Mouse (Mus musculus): ENCODE measurements around the gene Tfap4. TPM values are rescaled to one million over a fixed set of nuclear protein-coding genes. Genes with fewer than 3 reads are reported as not detected.
A peak's percentile ranks its signal among the peaks of the same experiment; 100 is the strongest.
"Not testable (repeated sequence)": the region's sequence is repeated elsewhere in the genome, so short reads cannot be mapped to it uniquely, and the experiment has no call there.

Gene Tfap4
- total RNA-seq, 2 experiments from 2014 or later = 3.2 to 4.5 TPM

DNA sequence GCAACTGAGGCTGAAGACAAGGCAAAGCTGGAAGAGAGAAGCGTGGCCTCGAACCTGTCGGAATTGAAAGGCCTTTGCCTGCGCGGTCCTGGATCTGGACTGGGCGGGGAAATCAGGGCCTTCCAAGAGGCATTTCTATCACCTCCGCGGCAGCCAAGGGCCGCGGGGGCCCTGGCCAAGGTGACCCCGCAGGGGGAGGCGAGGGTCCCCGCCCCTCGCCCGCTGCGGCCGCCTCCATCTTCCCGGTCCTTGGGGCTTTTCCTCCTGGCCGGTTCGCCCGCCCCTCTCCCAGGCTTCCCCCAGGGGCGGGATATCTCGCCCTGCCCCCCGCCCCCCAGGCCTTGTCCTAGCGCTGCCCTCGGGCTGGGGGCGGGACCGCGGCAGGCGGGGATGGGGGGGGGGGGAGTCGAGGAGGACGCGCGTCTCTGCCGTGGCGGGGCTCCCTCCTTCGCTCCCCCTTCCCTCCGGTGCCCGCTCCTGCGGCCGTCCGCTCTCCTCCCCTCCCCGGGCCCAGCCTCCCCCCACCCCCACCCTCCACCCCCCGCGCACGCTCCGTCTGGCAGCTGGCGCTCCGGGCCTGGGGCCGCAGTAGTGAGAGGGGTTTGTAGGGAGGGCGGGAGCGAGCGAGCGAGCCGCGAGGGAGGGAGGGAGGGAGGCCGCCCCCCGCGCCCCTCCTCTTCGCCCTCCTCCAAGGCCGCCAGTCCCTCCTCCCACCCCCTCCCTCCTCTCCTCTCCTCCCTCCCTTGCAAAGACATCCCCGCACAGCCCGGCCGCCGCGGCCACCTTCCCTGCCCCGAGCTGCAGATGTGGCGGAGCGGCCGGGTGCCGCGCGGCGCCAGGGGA lies 34.5 kb upstream of the Tfap4 start, which contains the start of gene Glis2:
Glis2 (plus strand) TSS at position 743 of the 843 bp plus-strand sequence.
- peak; percentile 50 to 53 for DNase-seq (ENCODE audit: low spot score in 2 of 2)

GRCm38 (mm10) chr16:4592909-4593875 lies 33.5 kb upstream of the Tfap4 start:
- peak; percentile 41 to 54 for DNase-seq (ENCODE audit: low spot score in 2 of 2)

DNA sequence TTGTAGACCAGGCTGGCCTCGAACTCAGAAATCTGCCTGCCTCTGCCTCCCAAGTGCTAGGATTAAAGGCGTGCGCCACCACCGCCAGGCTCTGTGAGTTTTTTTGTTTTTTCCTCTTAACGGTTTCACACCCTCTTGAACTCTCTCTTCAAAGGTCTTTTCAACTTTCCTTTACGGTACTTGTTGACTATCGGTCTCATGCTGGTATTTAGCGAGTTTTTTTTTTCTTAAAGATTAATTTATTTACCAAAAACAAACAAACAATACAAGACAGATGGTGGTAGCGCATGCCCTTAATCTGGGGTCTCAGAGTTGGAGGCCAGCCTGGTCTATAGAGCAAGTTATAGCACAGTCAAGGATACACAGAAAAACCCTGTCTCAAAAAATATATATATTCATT lies 30.6 kb upstream of the Tfap4 start:
- no peak for DNase-seq (ENCODE audit: low spot score in 2 of 2)

GRCm38 (mm10) chr16:4587516-4588210 lies 28.0 kb upstream of the Tfap4 start:
- DNase-seq (ENCODE audit: low spot score in 2 of 2) = no peak

GRCm38 (mm10) chr16:4586531-4587123 lies 27.0 kb upstream of the Tfap4 start:
- DNase-seq (ENCODE audit: low spot score in 2 of 2) = peak; percentile 80 to 87

- no peak for DNase-seq (ENCODE audit: low spot score in 2 of 2)
Observed at GRCm38 (mm10) chr16:4585642-4586530, 26.2 kb upstream of the Tfap4 start.

DNA sequence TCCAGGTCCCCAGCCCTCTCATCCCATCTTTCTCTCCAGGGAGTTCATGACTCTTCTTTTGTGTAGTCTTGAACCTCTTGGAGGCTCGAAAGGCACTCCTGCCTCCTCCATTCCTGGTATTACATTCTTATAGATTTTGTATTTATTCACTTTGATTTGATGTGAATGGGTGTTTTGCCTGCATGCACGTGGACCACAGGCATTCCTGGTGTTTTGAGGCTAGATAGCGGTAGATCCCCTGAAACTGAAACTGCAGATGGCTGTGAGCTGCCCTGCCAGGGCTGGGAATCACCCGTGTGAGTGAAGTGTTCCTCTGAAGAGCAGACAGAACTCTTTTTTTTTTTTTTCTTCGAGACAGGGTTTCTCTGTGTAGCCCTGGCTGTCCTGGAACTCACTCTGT lies 24.8 kb upstream of the Tfap4 start:
- DNase-seq (ENCODE audit: low spot score in 2 of 2) = no peak

DNA sequence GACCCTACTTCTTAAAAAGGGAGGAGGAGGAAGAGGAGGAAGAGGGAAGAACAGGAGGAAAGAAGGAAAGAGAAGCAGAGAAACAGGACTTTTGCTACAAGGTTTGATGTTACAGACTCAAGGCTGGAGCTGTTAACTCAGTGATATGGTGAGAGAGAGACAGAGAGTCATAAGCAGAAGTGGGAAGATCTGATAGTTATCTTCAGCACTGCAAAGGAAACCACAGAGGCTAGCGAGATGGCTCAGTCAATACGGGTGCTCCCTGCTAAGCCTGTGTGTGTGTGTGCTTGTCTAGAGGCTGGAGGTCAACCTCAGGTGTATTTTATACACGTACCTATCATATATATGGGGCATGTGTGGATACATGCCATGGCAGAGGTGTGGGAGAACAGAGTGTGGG lies 24.2 kb upstream of the Tfap4 start:
- DNase-seq (ENCODE audit: low spot score in 2 of 2) = no peak

- DNase-seq (ENCODE audit: low spot score in 2 of 2) = not testable (repeated sequence)
Observed at GRCm38 (mm10) chr16:4581179-4581578, 21.5 kb upstream of the Tfap4 start.

- DNase-seq (ENCODE audit: low spot score in 2 of 2) = no peak
Observed at GRCm38 (mm10) chr16:4578630-4579029, 19.0 kb upstream of the Tfap4 start.

- no peak for DNase-seq (ENCODE audit: low spot score in 2 of 2)
Observed at GRCm38 (mm10) chr16:4576873-4577272, 17.2 kb upstream of the Tfap4 start.

- no peak for DNase-seq (ENCODE audit: low spot score in 2 of 2)
Observed at GRCm38 (mm10) chr16:4576038-4576437, 16.4 kb upstream of the Tfap4 start.

- DNase-seq (ENCODE audit: low spot score in 2 of 2) = no peak
Observed at GRCm38 (mm10) chr16:4570737-4571136, 11.1 kb upstream of the Tfap4 start.

DNA sequence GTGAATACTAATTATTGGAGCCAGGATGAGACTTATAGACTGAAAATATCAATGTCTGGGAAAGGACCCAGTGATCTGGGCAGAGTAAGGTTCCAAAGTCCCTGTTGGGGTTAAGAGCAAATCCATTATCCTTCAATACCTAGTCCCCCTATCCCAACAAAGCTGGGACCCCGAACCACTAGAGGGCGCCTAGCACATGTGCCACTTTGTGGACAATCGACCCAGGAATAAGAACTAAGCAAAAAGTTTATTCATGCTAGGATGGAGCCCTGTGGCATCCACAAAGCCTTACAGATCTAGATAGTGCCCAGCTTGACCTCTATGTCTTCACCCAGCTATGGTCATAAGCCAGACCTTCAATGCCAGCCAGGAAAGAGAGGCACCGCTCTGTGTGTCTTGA lies 8.3 kb upstream of the Tfap4 start:
- DNase-seq (ENCODE audit: low spot score in 2 of 2) = peak; percentile 55 to 79

GRCm38 (mm10) chr16:4560145-4560952 lies 695 bp upstream of the Tfap4 start:
- DNase-seq (ENCODE audit: low spot score in 2 of 2) = peak; percentile 35 to 51

DNA sequence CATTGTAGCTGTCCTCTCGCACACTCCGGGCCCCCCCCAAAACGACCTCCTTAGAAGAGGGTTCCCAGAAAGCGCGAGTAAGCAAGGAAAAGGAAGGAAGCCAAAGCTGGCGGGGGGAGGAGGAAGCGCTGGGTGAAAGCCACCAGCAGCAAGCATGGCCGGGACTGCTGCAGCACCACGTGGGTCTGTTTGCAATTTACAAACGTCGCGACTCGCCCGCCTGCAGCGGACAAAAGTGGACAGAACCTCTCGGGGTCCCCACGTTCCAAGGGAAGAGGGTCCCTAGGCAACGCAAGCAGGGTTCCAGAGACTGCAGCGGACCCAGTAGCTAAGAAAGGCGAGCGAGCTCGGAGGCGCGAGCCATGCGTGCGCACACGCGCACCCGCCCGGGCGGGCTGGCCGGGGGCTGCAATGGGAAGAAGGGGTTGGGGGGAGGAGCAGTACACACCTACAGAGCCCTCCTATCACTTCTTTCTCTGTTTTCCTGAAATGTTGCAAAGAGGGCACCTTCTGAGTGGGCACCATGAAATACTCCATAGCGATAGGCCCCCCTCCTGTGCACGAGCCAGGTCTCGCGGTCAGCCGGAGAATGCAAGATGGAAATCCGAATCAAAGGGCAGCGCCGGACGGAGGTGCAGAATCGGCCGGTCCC lies 548 bp downstream of the Tfap4 start:
- peak; percentile 72 to 79 for DNase-seq (ENCODE audit: low spot score in 2 of 2)

- DNase-seq (ENCODE audit: low spot score in 2 of 2) = peak; percentile 91 to 95
Observed at GRCm38 (mm10) chr16:4558384-4558979, 1.2 kb downstream of the Tfap4 start.

GRCm38 (mm10) chr16:4557949-4558348 lies 1.7 kb downstream of the Tfap4 start:
- DNase-seq (ENCODE audit: low spot score in 2 of 2) = peak; percentile 47 to 62
